ENCODE assay signal across 18 mouse cellular contexts in the genomic region with DNA sequence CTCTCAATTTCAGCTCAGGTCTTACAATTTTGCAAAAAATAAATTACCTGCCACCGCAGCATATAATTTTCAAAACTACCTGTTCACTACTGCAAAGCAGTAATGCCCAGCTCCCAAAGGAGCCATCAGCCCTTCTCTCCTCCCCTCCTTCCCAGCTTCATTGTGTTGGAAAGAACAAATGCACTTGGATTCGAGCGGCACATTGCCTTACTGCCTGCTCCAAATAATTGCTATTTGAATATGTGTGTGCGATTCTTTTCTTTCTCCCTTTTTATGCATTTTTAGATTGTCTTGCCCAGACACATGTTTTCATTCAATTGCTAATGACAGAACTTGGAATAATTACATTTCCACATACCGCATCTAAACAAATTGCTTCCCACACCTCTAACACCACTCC.
"Had no signal": no experiment of that assay in that cellular context is flagged by ENCODE, and none has a peak within 500 bp of the region (broad histone marks: within the 10 kb centered on the region; RNA-seq: fewer than 3 reads in every experiment).

No protein-coding gene starts in this region.

- H3K4me2 ChIP-seq: lung, embryonic 14.5 days; midbrain, embryonic 12.5 days; neural tube, embryonic 13.5 days; neural tube, embryonic 15.5 days had no signal

- H3K36me3 ChIP-seq: midbrain, embryonic 10.5 days; midbrain, embryonic 12.5 days; neural tube, embryonic 13.5 days; neural tube, embryonic 15.5 days had no signal

- DNase-seq: lung, adult 18-20 months; lung, embryonic 14.5 days; lung, postnatal 10 days; lung, postnatal 4 days; midbrain, embryonic 14.5 days; retina, postnatal 1 day; right cerebral cortex, adult 18-20 months; right cerebral cortex, postnatal 25 days; right cerebral cortex, postnatal 4 days; spleen, adult 18-20 months; thymus, adult 18-20 months; thymus, postnatal 14 days; thymus, postnatal 36 days had no signal

- H3K9me3 ChIP-seq: midbrain, embryonic 10.5 days; midbrain, embryonic 12.5 days; neural tube, embryonic 13.5 days; neural tube, embryonic 15.5 days had no signal

- H3K9ac ChIP-seq: lung, embryonic 14.5 days; midbrain, embryonic 12.5 days; neural tube, embryonic 13.5 days; neural tube, embryonic 15.5 days had no signal

- H3K4me1 ChIP-seq: midbrain, embryonic 10.5 days; midbrain, embryonic 12.5 days; neural tube, embryonic 13.5 days; neural tube, embryonic 15.5 days had no signal

- H3K27ac ChIP-seq: midbrain, embryonic 10.5 days; midbrain, embryonic 12.5 days; neural tube, embryonic 13.5 days; neural tube, embryonic 15.5 days had no signal

- H3K27me3 ChIP-seq: midbrain, embryonic 12.5 days; neural tube, embryonic 13.5 days; neural tube, embryonic 15.5 days had no signal

- H3K4me3 ChIP-seq: midbrain, embryonic 10.5 days; midbrain, embryonic 12.5 days; myocyte; neural tube, embryonic 13.5 days; neural tube, embryonic 15.5 days had no signal
